Mouse (Mus musculus) ES-E14 (cell line): ENCODE data around the gene Prkcq. TPM values are rescaled to one million over a fixed set of nuclear protein-coding genes. Genes with fewer than 3 reads are reported as not detected.
A peak's percentile ranks its signal among the peaks of the same experiment; 100 is the strongest.

Source experiments
- DNase-seq: peaks from one replicate; pipeline ENCODE4 v3.0.0-alpha.2; 2013; ENCODE audit warnings: low read depth, low spot score
- H3K27ac ChIP-seq: 2 replicates; pipeline ENCODE4 v1.5.1; 2012; ENCODE audit warnings: low read depth, mild to moderate bottlenecking, low read length, moderate library complexity, mixed read lengths; ENCODE audit not compliant: poor library complexity, insufficient read depth, severe bottlenecking
- H3K36me3 ChIP-seq: 2 replicates; pipeline ENCODE4 v1.6.1; 2012; ENCODE audit warnings: mild to moderate bottlenecking, low read length, moderate library complexity, mixed read lengths; ENCODE audit not compliant: control insufficient read depth, poor library complexity, insufficient read depth, severe bottlenecking
- H3K4me1 ChIP-seq, 2 experiments: fragments of 150-350 bp in 1 of 2; sonication (generic) in 1 of 2; 2 replicates each; pipeline ENCODE4 v1.6.1; 2012; ENCODE audit warnings: low read length in 2 of 2, mild to moderate bottlenecking in 1 of 2, mixed read lengths in 1 of 2; ENCODE audit not compliant: control insufficient read depth in 2 of 2, insufficient read depth in 2 of 2, poor library complexity in 1 of 2
- H3K4me3 ChIP-seq, 2 experiments: fragments of 150-350 bp in 1 of 2; sonication (generic) in 1 of 2; 2 replicates each; pipeline ENCODE4 v1.5.1; 2012; ENCODE audit warnings: low read length in 2 of 2, low read depth in 1 of 2, mild to moderate bottlenecking in 1 of 2, mixed read lengths in 1 of 2; ENCODE audit not compliant: insufficient read depth in 1 of 2, poor library complexity in 1 of 2, severe bottlenecking in 1 of 2
- H3K9ac ChIP-seq: 2 replicates; pipeline ENCODE4 v1.6.1; 2012; ENCODE audit warnings: low read depth, mild to moderate bottlenecking, low read length, mixed read lengths; ENCODE audit not compliant: poor library complexity, insufficient read depth, severe bottlenecking
- H3K9me3 ChIP-seq: fragments of 150-350 bp; sonication (generic); 2 replicates; pipeline ENCODE4 v1.6.1; 2012; ENCODE audit warnings: low read depth, mild to moderate bottlenecking, low read length; ENCODE audit not compliant: control insufficient read depth, insufficient read depth
- CHD2 ChIP-seq: IDR thresholded peaks from 2 replicates; pipeline ENCODE4 v1.6.1; 2014; ENCODE audit warnings: mild to moderate bottlenecking, low read depth, low read length, inconsistent platforms
- HCFC1 ChIP-seq: IDR thresholded peaks from 2 replicates; pipeline ENCODE4 v1.6.1; 2012; ENCODE audit warnings: low read length, inconsistent platforms, borderline replicate concordance; ENCODE audit not compliant: insufficient read depth
- MAFK ChIP-seq: IDR thresholded peaks from 2 replicates; pipeline ENCODE4 v1.6.1; 2014; ENCODE audit warnings: mild to moderate bottlenecking, low read depth, low read length, inconsistent platforms; ENCODE audit not compliant: insufficient read depth
- ZC3H11A ChIP-seq: IDR thresholded peaks from 2 replicates; pipeline ENCODE4 v1.6.1; 2012; ENCODE audit warnings: low read depth, mild to moderate bottlenecking, inconsistent platforms, low read length, borderline replicate concordance
- ZNF384 ChIP-seq: IDR thresholded peaks from 2 replicates; pipeline ENCODE4 v1.6.1; 2012; ENCODE audit warnings: low read depth, low read length, inconsistent platforms
- in situ Hi-C, 2 experiments: fragments of 600-800 bp; cut with MboI; formaldehyde crosslinking; loops; one replicate each; pipeline ENCODE4 v1.15.1; 2025; ENCODE audit warnings: low sequenced_read_pairs in 2 of 2, inconsistent platforms in 1 of 2; ENCODE audit not compliant: unreplicated experiment in 2 of 2
- total RNA-seq: library from RNA; depleted of rRNA; stranded (reverse); fragments of 300-350 nt; gene quantifications from 2 replicates; pipeline ENCODE4 v1.2.3, GENCODE M21; 2012

Prkcq gene
- total RNA-seq, 1 experiment, result 0.09 TPM

GRCm38 (mm10) chr2:11287834-11288530, 116.1 kb downstream of the Prkcq start:
- in situ Hi-C loops, result loop anchor here in 1 of 2 experiments (10.0 kb wide), 1 partner anchor 173 kb away; no protein-coding TSS in a partner anchor
- no peaks in the 10 kb centered on the region for H3K9me3 ChIP-seq
- TF ChIP-seq CHD2, result no peak
- no peak for TF ChIP-seq ZNF384
- TF ChIP-seq HCFC1, result no peak
- no peak for TF ChIP-seq ZC3H11A
- TF ChIP-seq MAFK, result no peak
- no peak overlapping the region for H3K9ac ChIP-seq
- DNase-seq, result no peak
- H3K4me3 ChIP-seq, result no peak overlapping the region
- H3K4me1 ChIP-seq, result no peaks in the 10 kb centered on the region; a peak in 1 of 4 replicates
- no peak overlapping the region for H3K27ac ChIP-seq
- no peaks in the 10 kb centered on the region for H3K36me3 ChIP-seq

GRCm38 (mm10) chr2:11288531-11288846, 116.6 kb downstream of the Prkcq start:
- no peaks in the 10 kb centered on the region for H3K9me3 ChIP-seq
- no peak overlapping the region for H3K27ac ChIP-seq
- H3K4me1 ChIP-seq, result no peaks in the 10 kb centered on the region; a peak in 1 of 4 replicates
- no peak overlapping the region for H3K4me3 ChIP-seq
- H3K36me3 ChIP-seq, result no peaks in the 10 kb centered on the region
- DNase-seq, result peak; percentile 75
- in situ Hi-C loops, result loop anchor here in 1 of 2 experiments (10.0 kb wide), 1 partner anchor 174 kb away; no protein-coding TSS in a partner anchor
- H3K9ac ChIP-seq, result no peak overlapping the region
- TF ChIP-seq HCFC1, result no peak
- TF ChIP-seq ZC3H11A, result peak; percentile 36; the same call in 1 of the 2 replicates

GRCm38 (mm10) chr2:11290931-11291330, 119.0 kb downstream of the Prkcq start:
- Histone ChIP-seq H3K36me3 (no peaks in the 10 kb centered on the region), H3K27ac (no peak overlapping the region), H3K9ac (no peak overlapping the region), H3K4me1 (no peaks in the 10 kb centered on the region; a peak in 1 of 4 replicates), H3K9me3 (no peaks in the 10 kb centered on the region), H3K4me3 (no peak overlapping the region)
- DNase-seq, result no peak
- in situ Hi-C loops, result no loop called here
- no peak for TF ChIP-seq CHD2
- TF ChIP-seq HCFC1, result no peak
- no peak for TF ChIP-seq ZC3H11A
- no peak for TF ChIP-seq MAFK

- no peaks in the 10 kb centered on the region for H3K36me3 ChIP-seq
- TF ChIP-seq ZC3H11A, result no peak
- TF ChIP-seq MAFK, result no peak
- TF ChIP-seq CHD2, result no peak
- no peak for TF ChIP-seq ZNF384
- TF ChIP-seq HCFC1, result no peak
- in situ Hi-C loops, result no loop called here
Measured at GRCm38 (mm10) chr2:11291570-11292405, 119.9 kb downstream of the Prkcq start.

More at GRCm38 (mm10) chr2:11291570-11292405, 119.9 kb downstream of the Prkcq start:
- Histone ChIP-seq H3K4me1 (no peaks in the 10 kb centered on the region; a peak in 1 of 4 replicates), H3K9me3 (no peaks in the 10 kb centered on the region), H3K27ac (no peak overlapping the region), H3K9ac (no peak overlapping the region), H3K4me3 (no peak overlapping the region)
- DNase-seq, result no peak
